Mouse (Mus musculus) CH12.LX (cell line): ENCODE results near the gene Vax1. TPM values are rescaled to one million over a fixed set of nuclear protein-coding genes. Genes with fewer than 3 reads are reported as not detected.

ENCODE experiments used
- DNase-seq: peaks from one replicate; pipeline ENCODE4 v3.0.0-alpha.2; 2013; ENCODE audit errors: extremely low read depth
- H3K27ac ChIP-seq: 2 replicates; pipeline ENCODE4 v1.5.1; 2012; ENCODE audit warnings: low read depth, mild to moderate bottlenecking, control low read depth, moderate library complexity; ENCODE audit not compliant: insufficient read depth
- H3K27me3 ChIP-seq: replicated peaks from 2 replicates; pipeline ENCODE3; 2012; ENCODE audit warnings: inconsistent platforms
- H3K36me3 ChIP-seq, 2 experiments: replicated peaks in 1 of 2; 2 replicates each; pipeline versions ENCODE3 to v1.6.1; 2012; ENCODE audit warnings: inconsistent platforms in 1 of 2, low read length in 1 of 2, mild to moderate bottlenecking in 1 of 2, mixed read lengths in 1 of 2, moderate library complexity in 1 of 2; ENCODE audit not compliant: control insufficient read depth in 1 of 2, insufficient read depth in 1 of 2
- H3K4me1 ChIP-seq, 2 experiments: 2 replicates each; pipeline ENCODE4 v1.6.1; 2012; ENCODE audit warnings: inconsistent platforms in 1 of 2, moderate library complexity in 1 of 2; ENCODE audit not compliant: insufficient read depth in 2 of 2, control insufficient read depth in 1 of 2
- H3K4me2 ChIP-seq: 2 replicates; pipeline ENCODE4 v1.6.1; 2012; ENCODE audit warnings: low read depth, mild to moderate bottlenecking, control low read depth; ENCODE audit not compliant: poor library complexity, insufficient read depth, severe bottlenecking
- H3K4me3 ChIP-seq, 3 experiments: fragments of 150-350 bp in 1 of 3; sonication (generic) in 1 of 3; replicated peaks in 1 of 3; 2 replicates each; pipeline versions ENCODE3 to v1.5.1; 2011 to 2012; ENCODE audit warnings: low read depth in 2 of 3, low read length in 2 of 3, mild to moderate bottlenecking in 2 of 3, moderate library complexity in 2 of 3, control low read depth in 1 of 3, improper control_type of control experiment in 1 of 3, inconsistent platforms in 1 of 3, mixed read lengths in 1 of 3; ENCODE audit not compliant: poor library complexity in 1 of 3
- H3K79me2 ChIP-seq: replicated peaks from 2 replicates; pipeline ENCODE4 v1.6.1; 2012; ENCODE audit warnings: mild to moderate bottlenecking, moderate library complexity; ENCODE audit not compliant: control insufficient read depth, poor library complexity, insufficient read depth, severe bottlenecking; ENCODE audit errors: extremely low read depth
- H3K9ac ChIP-seq: 2 replicates; pipeline ENCODE4 v1.6.1; 2012; ENCODE audit warnings: low read depth, mild to moderate bottlenecking, control low read depth, moderate library complexity; ENCODE audit not compliant: insufficient read depth
- H3K9me3 ChIP-seq: replicated peaks from 2 replicates; pipeline ENCODE3; 2012; ENCODE audit warnings: low read length, inconsistent platforms, mixed read lengths
- BHLHE40 ChIP-seq: IDR thresholded peaks from 2 replicates; pipeline ENCODE4 v1.6.1; 2011; ENCODE audit warnings: mild to moderate bottlenecking, low read depth, low read length, improper control_type of control experiment
- CHD1 ChIP-seq: IDR thresholded peaks from 2 replicates; pipeline ENCODE4 v1.6.1; 2012; ENCODE audit warnings: low read depth, low read length, improper control_type of control experiment, inconsistent platforms
- CTCF ChIP-seq, 2 experiments: IDR thresholded peaks in 1 of 2; conservative IDR thresholded peaks in 1 of 2; 2 replicates each; pipeline ENCODE4 v1.5.1; 2011 to 2012; ENCODE audit warnings: low read depth in 2 of 2, low read length in 2 of 2, improper control_type of control experiment in 1 of 2, inconsistent platforms in 1 of 2, mild to moderate bottlenecking in 1 of 2, moderate library complexity in 1 of 2
- ELF1 ChIP-seq: IDR thresholded peaks from 2 replicates; pipeline ENCODE4 v1.6.1; 2014; ENCODE audit warnings: low read depth, mild to moderate bottlenecking, inconsistent platforms, low read length, improper control_type of control experiment
- EP300 ChIP-seq: IDR thresholded peaks from 2 replicates; pipeline ENCODE4 v1.6.1; 2011; ENCODE audit warnings: low read length, improper control_type of control experiment
- GABPA ChIP-seq: IDR thresholded peaks from 2 replicates; pipeline ENCODE4 v1.6.1; 2012; ENCODE audit warnings: low read depth, low read length, improper control_type of control experiment, inconsistent platforms; ENCODE audit not compliant: insufficient replicate concordance
- IRF4 ChIP-seq: IDR thresholded peaks from 2 replicates; pipeline ENCODE4 v1.6.1; 2014; ENCODE audit warnings: low read depth, mild to moderate bottlenecking, inconsistent platforms, low read length, improper control_type of control experiment
- JUND ChIP-seq: conservative IDR thresholded peaks from 2 replicates; pipeline ENCODE4 v1.6.1; 2011; ENCODE audit warnings: low read depth, low read length, improper control_type of control experiment
- MAFK ChIP-seq: IDR thresholded peaks from 2 replicates; pipeline ENCODE4 v1.6.1; 2011; ENCODE audit warnings: low read length, improper control_type of control experiment; ENCODE audit not compliant: insufficient replicate concordance
- MAX ChIP-seq: IDR thresholded peaks from 2 replicates; pipeline ENCODE4 v1.6.1; 2011; ENCODE audit warnings: low read length, improper control_type of control experiment
- MEF2A ChIP-seq: IDR thresholded peaks from 2 replicates; pipeline ENCODE4 v1.6.1; 2014; ENCODE audit warnings: low read depth, mild to moderate bottlenecking, inconsistent platforms, low read length, improper control_type of control experiment, borderline replicate concordance
- MYC ChIP-seq: IDR thresholded peaks from 2 replicates; pipeline ENCODE4 v1.6.1; 2011; ENCODE audit warnings: low read depth, mild to moderate bottlenecking, improper control_type of control experiment, low read length
- NRF1 ChIP-seq: IDR thresholded peaks from 2 replicates; pipeline ENCODE4 v1.6.1; 2014; ENCODE audit warnings: low read depth, mild to moderate bottlenecking, inconsistent platforms, low read length, improper control_type of control experiment, moderate library complexity
- RCOR1 ChIP-seq: conservative IDR thresholded peaks from 2 replicates; pipeline ENCODE4 v1.6.1; 2012; ENCODE audit warnings: low read depth, mild to moderate bottlenecking, inconsistent platforms, low read length, improper control_type of control experiment
- SIN3A ChIP-seq: IDR thresholded peaks from 2 replicates; pipeline ENCODE4 v1.6.1; 2012; ENCODE audit warnings: low read length, improper control_type of control experiment, inconsistent platforms
- SMC3 ChIP-seq: IDR thresholded peaks from 2 replicates; pipeline ENCODE4 v1.6.1; 2011; ENCODE audit warnings: low read depth, low read length, improper control_type of control experiment
- USF2 ChIP-seq: conservative IDR thresholded peaks from 2 replicates; pipeline ENCODE4 v1.6.1; 2011; ENCODE audit warnings: low read depth, low read length, improper control_type of control experiment
- ZC3H11A ChIP-seq: IDR thresholded peaks from 2 replicates; pipeline ENCODE4 v1.6.1; 2012; ENCODE audit warnings: low read depth, mild to moderate bottlenecking, inconsistent platforms, low read length, improper control_type of control experiment
- dilution Hi-C: fragments of 300-500 bp; cut with MboI; formaldehyde crosslinking; loops from 2 replicates; pipeline ENCODE4 v1.14.3; 2020; ENCODE audit warnings: low sequenced_read_pairs; ENCODE audit not compliant: extremely low pct_unique_long_range_greater_than_20kb, extremely low pct_ligation_motif_present
- in situ Hi-C: fragments of 300-500 bp; cut with MboI; formaldehyde crosslinking; loops from 3 replicates; pipeline ENCODE4 v1.14.3; 2019; ENCODE audit warnings: low sequenced_read_pairs, low pct_ligation_motif_present, low pct_unique_long_range_greater_than_20kb, mixed read lengths
- polyA plus RNA-seq: library from polyadenylated mRNA; unstranded; fragments of >175 nt; gene quantifications from 2 replicates; pipeline ENCODE4 v1.2.1, GENCODE M21; 2012; ENCODE audit warnings: low read depth; ENCODE audit not compliant: insufficient read length
- total RNA-seq, 2 experiments: library from RNA; depleted of rRNA; stranded (reverse); fragments of 300-350 nt in 1 of 2; fragments of >200 nt in 1 of 2; gene quantifications; 2 replicates each; pipeline ENCODE4 v1.2.3; 2012 to 2014

Vax1 gene
- total RNA-seq (2012; rRNA removed): not detected in 2 replicates
- total RNA-seq (2014; rRNA removed): not detected in 2 replicates
- not detected in 2 replicates for polyA plus RNA-seq

DNA sequence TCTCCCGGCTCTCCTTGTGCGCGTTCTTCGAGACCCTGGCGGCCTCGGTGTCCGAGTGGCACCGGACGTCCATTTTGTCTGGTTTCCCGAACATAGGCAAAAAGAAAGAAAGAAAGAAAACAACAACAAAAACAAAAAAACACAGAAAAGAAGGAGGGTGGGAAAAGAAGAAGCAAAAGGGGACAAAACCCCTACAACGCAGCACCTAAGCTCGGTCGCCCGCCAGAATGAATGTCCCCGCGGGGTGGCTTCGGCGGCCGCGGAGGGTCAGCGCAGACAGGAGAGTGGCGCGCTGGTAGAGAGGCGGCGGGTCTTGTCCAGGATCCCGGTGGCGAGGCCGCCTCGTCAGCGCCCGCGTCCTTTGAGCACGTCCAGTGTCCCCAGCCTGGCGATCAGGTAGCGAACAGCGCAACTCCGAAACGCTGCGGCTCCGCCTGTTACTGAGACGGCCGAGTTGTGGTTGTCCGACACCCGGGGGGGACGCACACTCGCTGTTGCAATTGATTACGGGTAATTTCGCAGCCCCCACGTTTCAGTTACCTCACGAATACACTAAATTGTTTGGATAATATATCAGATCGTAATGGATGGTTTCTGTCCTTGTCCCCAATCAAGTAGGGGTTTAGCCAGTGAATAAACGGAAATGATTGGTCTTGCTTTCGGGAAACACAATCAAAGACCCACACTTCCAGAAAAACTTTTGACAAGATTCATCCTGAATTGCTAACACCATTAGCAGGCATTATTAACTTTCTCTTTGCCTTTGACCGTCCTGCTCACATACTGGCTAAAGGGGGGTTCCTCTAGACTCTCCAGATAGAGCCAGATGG, at the start of gene Vax1:
Gene Vax1 (minus strand): TSS at position 121 of the 830 bp plus-strand sequence.
- DNase-seq: no peak
- TF ChIP-seq EP300 (no peak), MAFK (no peak), MAX (no peak), USF2 (no peak), JUND (no peak), NRF1 (no peak), ELF1 (no peak), CHD1 (no peak), SIN3A (no peak), CTCF (conservative IDR thresholded peaks at IDR 0.05 in 1 of 2, IDR thresholded peaks at IDR 0.05 in 1 of 2; ENCODE audit: low read depth in 2 of 2, low read length in 2 of 2) (no peak), BHLHE40 (no peak), SMC3 (no peak)
- no peak within 1 kb of the TSS for H3K4me2 ChIP-seq
- no peaks in the 10 kb centered on the region for H3K36me3 ChIP-seq
- H3K79me2 ChIP-seq: no peaks in the 10 kb centered on the region
- peaks cover 15% of the 10 kb centered on the region for H3K9me3 ChIP-seq
- H3K4me3 ChIP-seq: no peak within 1 kb of the TSS
- H3K27ac ChIP-seq: no peak within 1 kb of the TSS
- H3K9ac ChIP-seq: no peak within 1 kb of the TSS
- dilution Hi-C loops: no loop called here
- no peaks in the 10 kb centered on the region for H3K27me3 ChIP-seq
- H3K4me1 ChIP-seq: no peaks in the 10 kb centered on the region
- in situ Hi-C loops: no loop called here

DNA sequence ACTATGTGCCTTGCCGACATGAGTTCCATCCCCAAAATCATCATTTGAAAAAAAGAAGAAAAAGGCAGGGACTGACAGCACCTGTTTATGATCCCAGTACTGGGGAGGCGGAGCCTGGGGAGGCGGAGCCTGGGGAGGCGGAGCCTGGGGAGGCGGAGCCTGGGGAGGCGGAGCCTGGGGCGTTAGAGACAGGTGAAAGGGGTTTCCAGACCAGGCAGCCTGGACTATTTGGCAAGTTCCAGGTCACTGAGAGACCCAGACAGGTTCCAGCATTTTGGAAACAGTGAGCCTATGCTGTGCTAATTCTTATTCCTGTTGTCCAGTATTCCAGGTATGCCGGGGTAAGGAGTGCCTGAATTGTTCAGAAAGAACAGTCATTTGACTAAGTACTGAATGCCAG, 49.1 kb upstream of the Vax1 start, which contains the start of gene Kcnk18:
Gene Kcnk18 (plus strand): TSS at position 224 of the 400 bp plus-strand sequence.
- Histone ChIP-seq H3K4me2 (no peak within 1 kb of the TSS), H3K27ac (no peak within 1 kb of the TSS), H3K9me3 (no peaks in the 10 kb centered on the region), H3K27me3 (no peaks in the 10 kb centered on the region), H3K9ac (no peak within 1 kb of the TSS), H3K4me1 (peaks cover 0 to 5% of the 10 kb centered on the region in 2 experiments; a peak in 1 of 4 replicates), H3K4me3 (no peak within 1 kb of the TSS), H3K36me3 (no peaks in the 10 kb centered on the region), H3K79me2 (no peaks in the 10 kb centered on the region)
- in situ Hi-C loops: no loop called here
- dilution Hi-C loops: no loop called here
- TF ChIP-seq GABPA: no peak
- TF ChIP-seq SMC3: no peak
- no peak for TF ChIP-seq IRF4
- TF ChIP-seq MEF2A: no peak
- TF ChIP-seq MYC: no peak
- TF ChIP-seq ZC3H11A: no peak
- TF ChIP-seq RCOR1: no peak
- TF ChIP-seq, all 38 proteins: peak for 0
- DNase-seq: no peak
